Mouse (Mus musculus) ovary, postnatal 10 days (tissue): ENCODE data around the gene Samd4b.
"Not testable (repeated sequence)": the region's sequence is repeated elsewhere in the genome, so short reads cannot be mapped to it uniquely, and the experiment has no call there.

Experiments
- DNase-seq: peaks from one replicate; pipeline ENCODE4 v3.0.0; 2022; ENCODE audit warnings: low spot score

Samd4b gene

GRCm38 (mm10) chr7:28597642-28598446 lies at the start of gene Samd4b, which contains the start of gene Pak4:
Samd4b (minus strand) TSS chr7:28598144.
Pak4 (minus strand) TSS chr7:28598185.
- DNase-seq: peak; percentile 99

- DNase-seq: no peak
Observed at GRCm38 (mm10) chr7:28647016-28647415, 49.1 kb upstream of the Samd4b start.

- DNase-seq: no peak
Observed at GRCm38 (mm10) chr7:28645947-28646475, 48.1 kb upstream of the Samd4b start.

- no peak for DNase-seq
Observed at GRCm38 (mm10) chr7:28645366-28645765, 47.4 kb upstream of the Samd4b start.

- DNase-seq: no peak
Observed at GRCm38 (mm10) chr7:28641546-28641945, 43.6 kb upstream of the Samd4b start.

DNA sequence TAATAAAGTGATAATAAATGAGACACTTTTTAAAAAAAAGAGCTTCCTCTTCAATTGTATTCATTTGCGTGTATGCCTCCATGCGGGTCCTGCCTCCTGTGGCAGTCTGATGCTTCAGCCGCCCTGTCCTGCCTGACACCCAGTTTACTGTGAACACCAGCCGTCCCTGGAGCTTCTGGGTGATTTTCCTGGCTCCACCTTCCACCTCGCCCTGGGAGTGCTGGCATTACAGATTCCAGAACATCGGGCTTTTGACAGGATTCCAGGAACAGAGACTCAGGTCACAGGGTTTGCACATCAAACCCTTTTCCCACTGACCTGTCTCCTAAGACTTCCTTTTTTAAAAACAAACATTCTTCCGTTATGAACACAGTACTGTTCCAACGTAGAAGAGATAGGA lies 39.6 kb upstream of the Samd4b start:
- no peak for DNase-seq

DNA sequence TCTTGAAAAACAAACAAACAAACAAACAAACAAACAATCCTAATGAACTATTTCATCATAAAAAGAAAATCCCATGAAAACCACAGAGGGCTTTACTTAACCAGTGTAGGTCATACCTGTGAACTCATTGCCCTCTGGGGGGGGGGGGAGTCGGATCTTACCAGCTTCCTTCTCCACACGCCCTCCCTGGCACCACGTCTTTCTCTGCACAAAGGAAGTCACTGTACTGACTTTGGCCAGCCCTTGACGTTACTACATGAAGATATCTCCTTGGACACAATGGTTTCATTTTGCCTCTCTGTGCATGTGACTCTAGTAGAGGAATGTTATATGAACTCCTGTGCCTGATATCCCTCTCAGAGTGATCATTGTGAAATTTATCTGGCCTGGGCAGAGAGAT lies 36.2 kb upstream of the Samd4b start:
- DNase-seq: no peak

GRCm38 (mm10) chr7:28631073-28631472 lies 33.1 kb upstream of the Samd4b start, which contains the start of gene Acp7:
Acp7 (minus strand) TSS chr7:28631332.
- no peak for DNase-seq

GRCm38 (mm10) chr7:28624791-28625190 lies 26.8 kb upstream of the Samd4b start:
- no peak for DNase-seq

- DNase-seq: no peak
Observed at GRCm38 (mm10) chr7:28619098-28619715, 21.3 kb upstream of the Samd4b start.

DNA sequence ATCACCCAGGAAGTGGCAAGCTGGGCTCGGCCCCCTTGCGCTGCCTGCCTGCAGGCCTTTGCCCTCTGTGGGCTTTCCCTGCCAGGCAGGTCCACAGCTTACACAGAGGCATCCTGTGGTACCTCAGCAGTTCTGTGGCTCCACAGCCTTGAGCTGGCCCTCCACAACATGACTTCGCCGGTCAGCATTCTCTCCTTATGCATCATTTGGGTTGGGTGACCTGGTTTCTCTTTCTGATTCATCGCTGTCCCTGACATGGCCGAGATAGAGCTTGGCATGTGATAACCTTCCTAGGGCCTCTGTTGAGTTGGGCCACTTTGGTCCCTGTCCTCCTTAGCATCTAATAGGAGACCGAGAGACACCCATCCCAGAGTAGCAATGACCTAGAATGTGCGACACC lies 8.0 kb upstream of the Samd4b start:
- no peak for DNase-seq

GRCm38 (mm10) chr7:28603788-28604187 lies 5.8 kb upstream of the Samd4b start:
- DNase-seq: not testable (repeated sequence)

DNA sequence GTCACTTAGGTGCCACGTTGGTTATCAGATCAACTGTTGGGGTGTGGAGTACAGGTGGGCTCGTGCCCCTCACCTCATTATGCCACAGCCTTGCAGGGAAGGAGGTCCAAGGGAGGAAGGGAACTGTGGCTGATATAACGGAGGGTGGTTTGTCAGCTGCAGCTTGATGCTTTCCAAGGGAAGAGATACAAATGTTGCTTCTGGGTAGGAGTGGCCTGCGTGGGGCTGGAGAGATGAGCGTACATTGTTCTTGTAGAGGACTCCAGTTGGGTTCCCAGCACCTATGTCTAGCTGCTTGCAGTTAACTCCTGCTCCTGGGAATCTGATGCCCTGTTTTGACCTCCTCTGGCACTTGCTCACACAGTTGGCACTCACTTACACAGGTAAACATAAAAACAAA lies 5.2 kb upstream of the Samd4b start:
- no peak for DNase-seq

GRCm38 (mm10) chr7:28601668-28602067 lies 3.7 kb upstream of the Samd4b start:
- no peak for DNase-seq

- no peak for DNase-seq
Observed at GRCm38 (mm10) chr7:28601029-28601428, 3.1 kb upstream of the Samd4b start.

DNA sequence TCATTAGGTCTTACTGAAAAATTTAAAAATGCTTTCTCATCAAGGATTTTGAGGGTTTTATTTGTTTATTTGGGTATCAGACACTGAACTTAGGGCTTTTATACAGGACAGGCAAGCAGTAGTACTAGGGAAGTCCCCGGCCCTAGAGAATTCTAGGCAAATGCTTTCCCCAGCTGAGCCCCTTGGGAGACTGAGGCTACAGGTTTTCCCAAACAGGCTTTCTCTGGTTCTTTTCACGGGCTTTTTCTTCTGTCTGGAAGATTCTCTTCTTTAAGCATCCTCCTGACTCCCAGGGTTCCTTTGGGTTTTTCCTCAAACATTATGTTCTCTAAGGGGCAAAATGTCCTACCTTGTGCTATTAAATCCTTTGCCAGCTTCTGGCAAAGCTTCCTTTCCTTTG lies 1.0 kb upstream of the Samd4b start:
- no peak for DNase-seq

DNA sequence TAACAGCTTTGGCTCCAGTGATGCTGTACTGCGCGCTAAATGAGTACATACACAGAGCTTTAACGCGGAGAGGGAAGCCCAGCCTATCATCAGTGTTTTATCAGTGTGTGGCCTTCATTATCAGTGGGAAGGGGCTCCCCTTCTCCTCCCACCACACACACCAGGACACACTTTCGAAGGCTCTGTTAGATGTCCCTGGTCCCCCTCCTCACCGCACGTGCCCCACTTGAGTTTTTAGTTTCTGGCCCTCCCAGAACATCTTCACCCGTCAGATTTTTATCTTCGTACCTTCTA lies 720 bp downstream of the Samd4b start:
- DNase-seq: no peak

DNA sequence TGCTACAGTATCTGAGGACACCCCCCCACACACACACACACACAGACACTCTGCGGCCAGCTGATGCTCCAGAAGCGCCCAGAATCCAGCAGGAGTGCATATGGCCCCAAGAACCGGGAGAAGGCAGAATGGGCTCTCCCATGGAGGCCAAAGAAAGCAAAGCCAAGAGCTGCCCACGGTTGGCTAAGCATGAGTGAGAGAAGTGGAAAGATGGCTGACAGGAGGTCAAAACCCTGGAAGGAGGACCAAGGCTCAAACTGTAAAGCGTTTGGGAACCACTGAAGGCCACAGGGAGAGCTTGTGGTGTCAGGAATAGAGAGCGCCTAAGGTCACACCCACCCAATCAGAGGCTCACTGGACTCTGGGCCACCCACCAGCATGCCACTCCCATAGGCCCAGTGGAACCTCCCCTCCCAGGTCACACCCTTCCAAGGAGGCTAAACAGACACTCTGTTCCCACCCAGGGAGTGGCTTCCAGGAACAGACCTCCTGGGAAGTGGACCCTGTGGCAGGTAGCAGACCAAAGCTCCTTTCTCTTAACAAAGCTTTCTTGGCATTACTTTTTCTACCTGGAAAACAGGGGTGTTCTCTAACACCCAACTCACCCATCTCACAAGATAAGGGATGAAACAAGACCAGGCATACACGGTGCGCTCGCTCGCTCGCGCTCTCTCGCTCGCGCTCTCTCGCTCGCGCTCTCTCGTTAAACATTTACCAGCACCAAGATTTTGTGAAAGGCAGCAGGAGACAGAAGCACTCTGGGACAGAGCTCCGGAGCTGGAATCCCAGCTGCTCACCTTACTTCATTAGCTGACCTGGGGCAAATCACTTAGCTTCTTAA lies 1.3 kb downstream of the Samd4b start:
- DNase-seq: no peak

DNA sequence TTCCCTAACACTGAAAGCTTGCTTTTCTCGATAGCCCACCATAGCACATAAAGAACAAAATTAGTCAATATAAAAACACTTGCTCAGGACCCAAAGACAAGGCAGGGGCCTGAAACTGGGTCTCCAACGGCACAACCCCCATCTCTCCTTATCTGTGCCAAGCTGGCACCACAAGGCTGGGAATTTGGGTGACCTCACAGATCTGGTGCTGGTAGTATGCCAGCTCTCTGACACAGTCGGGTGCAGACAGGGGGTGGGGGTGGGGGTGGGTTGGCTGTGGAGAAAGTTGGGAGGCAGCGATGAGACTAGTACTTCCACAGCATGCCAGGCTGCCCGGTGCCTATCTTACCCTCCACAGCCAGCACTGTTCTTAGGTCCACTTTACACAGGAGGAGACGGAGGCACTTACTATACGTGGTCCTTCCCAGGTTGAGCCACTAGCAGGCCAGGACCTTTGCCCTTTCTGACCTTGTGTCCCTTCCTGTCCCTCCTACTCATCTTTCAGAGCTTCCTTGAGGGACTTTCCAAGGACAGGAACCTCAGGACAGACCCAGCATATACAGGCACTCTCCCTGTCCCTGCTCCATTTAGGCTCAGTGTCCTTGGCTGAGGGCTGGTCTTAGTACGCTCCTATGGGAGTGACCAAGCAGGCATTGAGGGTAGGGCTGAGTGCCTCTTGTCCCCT lies 2.1 kb downstream of the Samd4b start:
- no peak for DNase-seq

- no peak for DNase-seq
Observed at GRCm38 (mm10) chr7:28593206-28594111, 4.5 kb downstream of the Samd4b start.

DNA sequence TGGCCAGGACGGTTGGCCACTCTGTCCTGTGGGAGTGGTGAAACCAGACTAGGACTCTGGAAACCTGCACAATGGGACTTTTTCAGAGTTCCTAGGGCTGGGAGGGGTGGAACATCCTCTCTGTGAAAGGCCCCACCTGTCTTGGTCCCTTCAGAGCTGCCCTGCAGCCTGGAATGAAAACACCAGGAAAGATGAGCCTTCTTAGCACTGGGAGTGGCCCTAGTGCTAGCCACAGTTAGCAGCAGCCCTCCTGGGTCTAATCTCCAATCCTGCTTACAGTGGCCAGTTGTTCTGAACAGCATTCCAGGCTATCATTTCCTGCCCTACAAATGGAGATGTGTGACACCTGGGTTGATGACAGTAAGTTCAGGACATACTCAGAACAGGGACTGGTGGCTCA lies 6.1 kb downstream of the Samd4b start:
- DNase-seq: no peak
